In the genomic region with DNA sequence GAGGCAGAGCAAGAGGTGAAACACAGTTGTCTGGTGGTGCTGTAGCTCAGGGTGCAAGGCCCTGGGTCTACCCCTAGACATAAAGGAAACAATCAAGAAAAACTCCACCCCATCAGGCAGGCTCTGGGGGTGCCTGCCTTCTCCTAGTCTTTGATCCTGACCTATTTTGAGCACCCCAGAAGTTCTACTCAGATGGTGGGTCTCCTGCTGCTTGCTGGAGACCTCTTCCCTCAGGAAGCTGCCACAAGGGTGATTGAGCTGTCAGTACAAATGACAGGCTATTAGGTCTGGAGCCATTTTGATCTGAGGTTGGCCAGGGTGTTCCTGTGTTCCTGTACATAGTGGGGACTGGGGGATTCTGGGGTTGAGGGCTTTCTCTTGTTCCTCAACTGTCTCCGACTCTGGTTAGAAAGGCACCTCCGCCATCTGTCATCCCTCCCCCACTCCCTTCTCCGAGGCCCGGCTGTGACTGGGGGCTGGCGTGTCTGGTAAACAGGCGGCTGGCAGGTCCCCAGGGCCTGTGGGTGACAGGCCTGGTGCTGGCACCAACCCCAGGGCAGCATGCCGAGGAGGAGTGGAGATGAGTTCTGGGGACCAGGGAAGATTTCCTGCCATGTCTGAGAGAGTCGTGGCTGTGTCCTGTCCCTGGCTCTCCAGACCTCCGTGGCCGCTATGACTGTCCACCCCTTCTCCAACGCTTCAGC, we compare ENCODE assay signal across 9 mouse cellular contexts.
DNase-seq lines count a peak whose midpoint lies in the region; ATAC-seq and TF ChIP-seq lines count a peak whose summit lies in the region.
"Had no signal": no experiment of that assay in that cellular context is flagged by ENCODE, and none has a peak within 500 bp of the region (broad histone marks: within the 10 kb centered on the region; RNA-seq: fewer than 3 reads in every experiment).

No protein-coding gene starts in this region.

- H3K4me3 ChIP-seq in embryonic fibroblast, embryonic 13.5 days (ENCODE audit: insufficient read depth, low read length) = no peak overlapping the region
- no peak overlapping the region for H3K4me3 ChIP-seq in heart, embryonic 13.5 days
- no peak overlapping the region for H3K4me3 ChIP-seq in kidney, embryonic 16.5 days (ENCODE audit: low read length)
- no peak overlapping the region for H3K4me3 ChIP-seq in limb, embryonic 14.5 days (replicated peaks; ENCODE audit: low read length)

- TF ChIP-seq CTCF in embryonic fibroblast, embryonic 13.5 days (IDR thresholded peaks at IDR 0.05; ENCODE audit: borderline replicate concordance, insufficient read depth, low read length) = no peak

- peak overlapping the region; percentile 80 for H3K4me2 ChIP-seq in heart, embryonic 13.5 days
- H3K4me2 ChIP-seq in kidney, embryonic 16.5 days (replicated peaks; ENCODE audit: low read depth, low read length) = peak overlapping the region; percentile 78; the same call in 1 of the 2 replicates
- peak overlapping the region; percentile 82 for H3K4me2 ChIP-seq in limb, embryonic 14.5 days (replicated peaks; ENCODE audit: low read depth, low read length, severe bottlenecking)

- no peaks in the 10 kb centered on the region for H3K9me3 ChIP-seq in heart, embryonic 13.5 days
- H3K9me3 ChIP-seq in kidney, embryonic 16.5 days (ENCODE audit: low read length) = no peaks in the 10 kb centered on the region
- no peaks in the 10 kb centered on the region for H3K9me3 ChIP-seq in limb, embryonic 14.5 days (ENCODE audit: control insufficient read depth, low read length)

- H3K4me1 ChIP-seq in embryonic fibroblast, embryonic 13.5 days (ENCODE audit: control insufficient read depth, insufficient read depth, low read length) = peaks cover 5% of the 10 kb centered on the region
- H3K4me1 ChIP-seq in heart, embryonic 13.5 days = peaks cover 68% of the 10 kb centered on the region
- H3K4me1 ChIP-seq in kidney, embryonic 16.5 days (ENCODE audit: insufficient read depth, low read length) = peaks cover 45% of the 10 kb centered on the region
- H3K4me1 ChIP-seq in limb, embryonic 14.5 days (ENCODE audit: control insufficient read depth, insufficient read depth, low read length) = peaks cover 37% of the 10 kb centered on the region

- H3K9ac ChIP-seq in heart, embryonic 13.5 days = peak overlapping the region; percentile 91
- H3K9ac ChIP-seq in kidney, embryonic 16.5 days (replicated peaks; ENCODE audit: low read length) = peak overlapping the region; percentile 63
- peak overlapping the region; percentile 36; the same call in 1 of the 2 replicates for H3K9ac ChIP-seq in limb, embryonic 14.5 days (ENCODE audit: low read depth, low read length, severe bottlenecking)

- no peaks in the 10 kb centered on the region for H3K27me3 ChIP-seq in heart, embryonic 13.5 days (replicated peaks)
- no peaks in the 10 kb centered on the region for H3K27me3 ChIP-seq in kidney, embryonic 16.5 days (ENCODE audit: insufficient read depth, low read length)
- no peaks in the 10 kb centered on the region for H3K27me3 ChIP-seq in limb, embryonic 14.5 days (ENCODE audit: control insufficient read depth, insufficient read depth, low read length)

- 12% methylated on average over 11 of the region's 11 CpGs for WGBS in heart, embryonic 13.5 days
- 17% methylated on average over 11 of the region's 11 CpGs for WGBS in kidney, embryonic 16.5 days
- 15% methylated on average over 9 of the region's 11 CpGs for WGBS in limb, embryonic 14.5 days

- peak; percentile 17; the same call in 1 of the 2 replicates for ATAC-seq in heart, embryonic 13.5 days (ENCODE audit: extremely low read depth, insufficient number of reproducible peaks, low FRiP score, low TSS enrichment)
- peak; percentile 8 for ATAC-seq in kidney, embryonic 16.5 days (ENCODE audit: low FRiP score, low TSS enrichment)
- no peak for ATAC-seq in limb, embryonic 14.5 days (ENCODE audit: low FRiP score, low read depth)

- peak; percentile 80 for DNase-seq in ovary, postnatal 36 days (ENCODE audit: low spot score)
- DNase-seq in ovary, postnatal 10 days (ENCODE audit: low spot score) = no peak
- DNase-seq in limb, embryonic 14.5 days (ENCODE audit: low spot score) = no peak
- DNase-seq in natural killer cell, adult 2 months (ENCODE audit: low spot score in 2 of 2) = peak; percentile 62 to 76
- peak; percentile 81 for DNase-seq in thymus, postnatal 0 days (ENCODE audit: low spot score)

- H3K36me3 ChIP-seq in heart, embryonic 13.5 days = no peaks in the 10 kb centered on the region
- H3K36me3 ChIP-seq in kidney, embryonic 16.5 days (ENCODE audit: insufficient read depth, low read length) = no peaks in the 10 kb centered on the region
- no peaks in the 10 kb centered on the region for H3K36me3 ChIP-seq in limb, embryonic 14.5 days (ENCODE audit: control insufficient read depth, insufficient read depth, low read length)
- H3K36me3 ChIP-seq: G1E had no signal

- TF ChIP-seq POLR2A in embryonic fibroblast, embryonic 13.5 days (IDR thresholded peaks at IDR 0.05; ENCODE audit: low read depth, low read length) = peak; percentile 26; the same call in 1 of the 2 replicates
- TF ChIP-seq POLR2A in limb, embryonic 14.5 days (IDR thresholded peaks at IDR 0.05; ENCODE audit: borderline replicate concordance, extremely low read depth, insufficient read depth, insufficient read length) = no peak

- peak overlapping the region; percentile 88 for H3K27ac ChIP-seq in embryonic fibroblast, embryonic 13.5 days (ENCODE audit: insufficient read depth, low read length)
- H3K27ac ChIP-seq in heart, embryonic 13.5 days (replicated peaks) = peak overlapping the region; percentile 97
- peak overlapping the region; percentile 99 for H3K27ac ChIP-seq in kidney, embryonic 16.5 days (ENCODE audit: low read length)
- peak overlapping the region; percentile 97 for H3K27ac ChIP-seq in limb, embryonic 14.5 days (replicated peaks; ENCODE audit: low read depth, low read length)

Comparison
In these comparisons a context has a peak if more than half of its experiments do, and no peak if none do; other contexts are left out.
1. DNase-seq: peak in ovary, postnatal 36 days (single experiment), natural killer cell, adult 2 months (2 of 2) and thymus, postnatal 0 days (single experiment); none in ovary, postnatal 10 days (single experiment) and limb, embryonic 14.5 days (single experiment).
2. H3K9ac ChIP-seq: peak in every context shown above with its lines; median percentile 91 in heart, embryonic 13.5 days; 63 in kidney, embryonic 16.5 days; 36 in limb, embryonic 14.5 days.
3. Peak in every context shown above with its lines, with median percentiles within 50 percentile points of each other: H3K27ac ChIP-seq and H3K4me2 ChIP-seq.